In the genomic region with DNA sequence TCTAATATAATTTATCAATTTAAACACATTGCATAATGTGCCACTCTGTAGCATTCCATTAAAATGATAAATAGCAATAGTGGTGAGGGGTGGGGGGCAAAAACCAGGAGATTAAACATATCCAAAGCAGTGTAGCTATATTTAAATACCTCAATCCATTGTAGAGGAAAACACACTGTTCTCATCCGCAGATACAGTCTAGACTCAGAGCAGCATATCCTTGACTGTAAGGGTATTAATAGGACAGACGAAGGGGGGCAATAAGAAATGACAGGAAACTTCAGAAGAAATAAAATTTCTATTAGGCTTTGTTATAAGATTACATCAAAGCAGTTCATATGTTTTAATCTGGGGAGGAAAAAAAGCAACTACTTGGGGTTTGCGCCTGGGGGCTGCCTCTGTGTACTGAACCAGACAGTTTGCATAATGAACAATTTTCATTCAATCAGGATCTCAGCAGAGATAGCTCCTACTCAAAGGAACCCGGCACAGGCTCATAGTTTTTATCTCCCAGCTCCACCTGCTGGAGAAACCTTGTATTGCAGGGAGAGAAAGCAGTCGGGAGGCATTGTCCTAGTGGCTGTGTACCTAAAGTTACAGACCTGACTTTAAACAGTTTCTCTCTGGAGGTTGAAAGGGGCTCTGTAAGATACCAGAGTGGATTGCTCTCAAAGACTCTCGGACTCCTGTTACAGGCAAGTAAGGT, we compare ENCODE assay signal across 8 mouse cellular contexts. TPM values are rescaled to one million over a fixed set of nuclear protein-coding genes. Genes with fewer than 3 reads are reported as not detected.
A peak's percentile ranks its signal among the peaks of the same experiment; 100 is the strongest.
DNase-seq lines count a peak whose midpoint lies in the region; ATAC-seq lines count a peak whose summit lies in the region.

No protein-coding gene starts in this region.

- DNase-seq in MEL-GATA-1-ER (ENCODE audit: extremely low read depth, low read depth) = peak; percentile 58
- peak; percentile 95 for DNase-seq in cerebellum, adult 8-10 months
- peak; percentile 86 to 97 for DNase-seq in layer of hippocampus, adult 8-10 months (ENCODE audit: low spot score in 2 of 2)
- DNase-seq in lung, postnatal 14 days = peak; percentile 93
- peak; percentile 93 for DNase-seq in retina, postnatal 1 day
- DNase-seq in thymus, postnatal 4 days = peak; percentile 91

- ATAC-seq in frontal cortex, adult (ENCODE audit: low TSS enrichment) = peak; percentile 32
- ATAC-seq in hematopoietic stem cell, adult 5-6 weeks (replicated peaks in 1 of 2; ENCODE audit: insufficient read depth in 1 of 2, low FRiP score in 2 of 2, low TSS enrichment in 1 of 2, low read depth in 1 of 2, poor library complexity in 2 of 2, severe bottlenecking in 2 of 2) = peak; percentile 75 to 77

RNA-seq across cellular contexts. Expression of a gene that starts 57.4 kb away (rescaled TPM):
- 144 and 160 TPM in 2 replicates for total RNA-seq in hematopoietic stem cell, adult 5-6 weeks (2017)
- total RNA-seq in layer of hippocampus, adult 8-10 months (2022) = 10 to 100 TPM; 61.7 to 67.5 (median 66.1) TPM

RNA-seq across cellular contexts. Expression of a gene that starts 57.5 kb away (rescaled TPM):
- 13.0 and 22.1 TPM in 2 replicates for total RNA-seq in hematopoietic stem cell, adult 5-6 weeks (2017)
- total RNA-seq in layer of hippocampus, adult 8-10 months (2022) = 10 to 100 TPM; 15.0 to 23.6 (median 19.6) TPM

Comparison
In these comparisons a context has a peak if more than half of its experiments do, and no peak if none do; other contexts are left out.
1. Peak in every context shown above with its lines: DNase-seq and ATAC-seq.